Mouse (Mus musculus) intestine, embryonic 14.5 days (tissue): Measurements from ENCODE around the gene Mlf2. TPM values are rescaled to one million over a fixed set of nuclear protein-coding genes. Genes with fewer than 3 reads are reported as not detected.

Source experiments
- ATAC-seq: fragments of 200-750 bp; cut with Nextera tagmentation; replicated peaks from 2 replicates; pipeline ENCODE4 v1.8.0; 2017; ENCODE audit warnings: low read depth, moderate number of reproducible peaks, moderate TSS enrichment, moderate library complexity; ENCODE audit not compliant: low FRiP score, low TSS enrichment
- DNase-seq: peaks from one replicate; pipeline ENCODE4 v3.0.0-alpha.2; 2018; ENCODE audit warnings: low spot score
- H3K27ac ChIP-seq: fragments of 300-500 bp; sonication (generic); 2 replicates; pipeline ENCODE4 v1.5.1; 2014; ENCODE audit warnings: low read depth, mild to moderate bottlenecking, control low read depth
- H3K27me3 ChIP-seq: fragments of 300-500 bp; sonication (generic); replicated peaks from 2 replicates; pipeline ENCODE4 v1.6.1; 2014; ENCODE audit warnings: low read length, control low read depth; ENCODE audit not compliant: control insufficient read depth, insufficient read depth
- H3K36me3 ChIP-seq: fragments of 300-500 bp; sonication (generic); 2 replicates; pipeline ENCODE4 v1.6.1; 2014; ENCODE audit warnings: low read length, control low read depth; ENCODE audit not compliant: control insufficient read depth, insufficient read depth
- H3K4me1 ChIP-seq: fragments of 300-500 bp; sonication (generic); replicated peaks from 2 replicates; pipeline ENCODE4 v1.6.1; 2014; ENCODE audit warnings: low read length, control low read depth, mixed read lengths; ENCODE audit not compliant: control insufficient read depth, insufficient read depth
- H3K4me2 ChIP-seq: fragments of 300-500 bp; sonication (generic); 2 replicates; pipeline ENCODE4 v1.6.1; 2014; ENCODE audit warnings: low read length
- H3K4me3 ChIP-seq: fragments of 300-500 bp; sonication (generic); 2 replicates; pipeline ENCODE4 v1.5.1; 2014; ENCODE audit warnings: low read depth, low read length, control low read depth, mixed read lengths
- H3K9ac ChIP-seq: fragments of 300-500 bp; sonication (generic); 2 replicates; pipeline ENCODE4 v1.6.1; 2014; ENCODE audit warnings: mild to moderate bottlenecking, low read length
- H3K9me3 ChIP-seq: fragments of 300-500 bp; sonication (generic); 2 replicates; pipeline ENCODE4 v1.6.1; 2016; ENCODE audit warnings: low read length, control low read depth; ENCODE audit not compliant: control insufficient read depth
- WGBS: fragments of 180-500 bp; shearing (Covaris S2); extraction: QIAGEN DNeasy Blood & Tissue Kit; methylation state at CpG from one replicate; pipeline ENCODE4 v1.1.7; 2014; 5-methylcytosine and 5-hydroxymethylcytosine counted together
- polyA plus RNA-seq: library from polyadenylated mRNA; unstranded; fragments of >200 nt; fragmentation: Nextera tagmentation; extraction: Ambion mirVana; gene quantifications from 2 replicates; pipeline ENCODE4 v1.2.1, GENCODE M21; 2014

Gene Mlf2
- polyA plus RNA-seq, 1 experiment from 2014 or later: 357 TPM

DNA sequence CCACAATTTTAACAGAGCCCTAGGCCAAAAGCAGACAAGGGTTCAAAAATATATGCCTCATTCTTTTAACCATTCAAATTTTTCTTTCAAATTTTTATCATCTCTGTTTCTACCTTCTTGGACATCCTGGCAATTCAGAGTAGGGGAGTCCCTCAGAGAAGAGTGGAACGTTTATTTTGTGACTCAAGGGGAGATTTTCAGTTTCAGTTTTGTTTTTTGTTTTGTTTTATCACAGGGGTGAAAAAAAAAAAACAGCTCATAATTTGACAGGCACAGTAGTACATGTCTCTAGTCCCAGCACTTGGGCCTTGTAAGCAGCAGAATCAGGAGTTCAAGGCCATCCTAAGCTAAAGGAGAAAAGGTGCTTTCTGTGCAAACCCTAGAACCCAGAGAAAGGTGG, 23.4 kb upstream of the Mlf2 start:
- Histone ChIP-seq H3K27ac (no peak overlapping the region), H3K27me3 (0 out of 2 replicates have a peak, but pooled peaks cover 3% of the 10 kb centered on the region), H3K36me3 (peaks cover 4% of the 10 kb centered on the region; the same call in 1 of the 2 replicates), H3K9me3 (no peaks in the 10 kb centered on the region), H3K4me1 (peaks cover 16% of the 10 kb centered on the region), H3K9ac (no peak overlapping the region), H3K4me2 (no peak overlapping the region), H3K4me3 (no peak overlapping the region)
- WGBS: 94% methylated on average over 1 of the region's 1 CpGs
- ATAC-seq (no peak), DNase-seq (no peak)

DNA sequence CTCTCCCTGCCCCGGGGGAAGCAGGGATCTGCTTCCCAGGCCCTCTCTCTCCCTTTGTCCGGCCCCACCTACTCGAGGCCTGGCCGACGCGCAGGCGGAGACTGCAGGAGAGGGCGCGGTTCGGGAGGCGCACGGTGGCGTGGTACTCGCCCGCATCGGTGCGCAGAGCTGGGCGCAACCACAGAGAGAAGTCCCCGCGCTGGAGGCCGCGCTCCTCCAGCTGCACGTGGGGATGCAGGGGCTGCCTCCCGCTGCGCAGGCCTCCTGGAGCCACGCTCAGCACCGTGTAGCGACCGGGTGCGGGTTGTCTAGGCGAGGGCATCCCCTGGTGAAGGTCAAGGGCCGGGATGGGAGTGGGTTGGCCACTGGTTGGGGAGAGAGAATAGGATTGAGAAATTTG, 21.2 kb upstream of the Mlf2 start:
- WGBS: 3% methylated on average over 32 of the region's 32 CpGs
- Histone ChIP-seq H3K4me2 (peak overlapping the region; percentile 48), H3K4me1 (peaks cover 21% of the 10 kb centered on the region), H3K9me3 (no peaks in the 10 kb centered on the region), H3K27ac (no peak overlapping the region), H3K4me3 (peak overlapping the region; percentile 12), H3K9ac (peak overlapping the region; percentile 20; the same call in 1 of the 2 replicates), H3K27me3 (0 out of 2 replicates have a peak, but pooled peaks cover 3% of the 10 kb centered on the region), H3K36me3 (peaks cover 26% of the 10 kb centered on the region)
- DNase-seq (no peak), ATAC-seq (no peak; the same call in 1 of the 2 replicates)

DNA sequence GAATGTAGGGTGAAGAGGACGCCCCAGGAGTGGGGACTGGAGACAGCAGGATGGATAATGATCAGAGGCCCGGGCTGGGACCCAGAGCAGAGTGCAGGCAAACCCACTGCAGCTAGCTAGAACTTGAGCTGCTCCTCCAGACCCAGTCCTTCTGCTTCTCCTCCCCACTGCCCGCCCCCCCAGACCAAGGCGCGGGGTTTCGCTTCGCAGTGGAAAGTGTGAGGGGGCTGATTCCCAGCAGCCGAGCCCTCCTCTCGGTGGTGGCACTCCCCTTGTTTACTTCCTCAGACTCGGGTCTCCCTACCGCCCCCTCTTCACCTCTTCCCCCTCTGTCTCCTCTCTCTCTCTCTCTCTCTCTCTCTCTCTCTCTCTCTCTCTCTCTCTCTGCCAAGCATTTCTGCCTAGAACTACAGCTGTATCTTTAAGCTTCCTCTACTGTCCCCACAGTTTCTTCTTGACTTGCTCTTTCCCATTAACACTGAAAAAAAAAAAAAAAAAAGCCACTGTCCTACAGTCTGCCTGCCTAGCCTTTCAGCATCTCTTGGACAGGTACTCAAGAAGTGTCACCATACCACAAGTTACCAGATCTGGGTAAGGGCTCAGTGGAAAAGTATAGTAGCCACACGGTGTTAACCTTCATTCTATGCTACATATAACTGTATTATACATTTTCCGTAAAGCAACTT, 19.5 kb upstream of the Mlf2 start, which contains the start of gene Lag3:
Gene Lag3, minus strand, starts transcription at position 173 of the 686 bp plus-strand sequence.
- no peak within 1 kb of the TSS for H3K9ac ChIP-seq
- ATAC-seq (no peak), DNase-seq (no peak)
- H3K4me3 ChIP-seq: no peak within 1 kb of the TSS
- peaks cover 30% of the 10 kb centered on the region for H3K4me1 ChIP-seq
- peaks cover 27% of the 10 kb centered on the region for H3K36me3 ChIP-seq
- H3K9me3 ChIP-seq: no peaks in the 10 kb centered on the region
- no peak within 1 kb of the TSS for H3K27ac ChIP-seq
- H3K4me2 ChIP-seq: peak within 1 kb of the TSS; percentile 21
- 21% methylated on average over 11 of the region's 13 CpGs for WGBS
- H3K27me3 ChIP-seq: 0 out of 2 replicates have a peak, but pooled peaks cover 3% of the 10 kb centered on the region

DNA sequence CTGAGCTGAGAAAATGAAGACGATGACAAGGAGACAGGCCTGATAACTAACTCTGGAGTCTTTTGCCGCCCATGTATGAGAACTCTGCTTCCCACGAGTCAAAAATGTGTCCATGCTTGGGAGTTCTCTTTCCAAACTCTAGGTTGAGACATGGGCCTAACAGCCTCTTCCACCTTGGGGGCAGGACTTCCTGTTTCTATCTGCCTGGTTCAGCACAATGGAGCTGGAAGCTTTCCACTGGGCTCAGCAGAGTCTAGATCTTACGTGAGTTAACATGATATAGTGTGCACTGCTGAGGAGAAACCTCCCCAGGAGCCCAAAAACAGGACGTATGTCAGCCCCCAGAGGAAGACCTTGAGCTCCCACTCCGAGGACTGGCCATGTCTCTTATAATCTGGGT, 18.0 kb upstream of the Mlf2 start:
- peaks cover 31% of the 10 kb centered on the region for H3K4me1 ChIP-seq
- 65% methylated on average over 6 of the region's 6 CpGs for WGBS
- no peak overlapping the region for H3K9ac ChIP-seq
- DNase-seq (no peak), ATAC-seq (no peak)
- no peaks in the 10 kb centered on the region for H3K9me3 ChIP-seq
- H3K27ac ChIP-seq: no peak overlapping the region
- peaks cover 27% of the 10 kb centered on the region for H3K36me3 ChIP-seq
- no peak overlapping the region for H3K4me2 ChIP-seq
- H3K27me3 ChIP-seq: 0 out of 2 replicates have a peak, but pooled peaks cover 3% of the 10 kb centered on the region
- no peak overlapping the region for H3K4me3 ChIP-seq

DNA sequence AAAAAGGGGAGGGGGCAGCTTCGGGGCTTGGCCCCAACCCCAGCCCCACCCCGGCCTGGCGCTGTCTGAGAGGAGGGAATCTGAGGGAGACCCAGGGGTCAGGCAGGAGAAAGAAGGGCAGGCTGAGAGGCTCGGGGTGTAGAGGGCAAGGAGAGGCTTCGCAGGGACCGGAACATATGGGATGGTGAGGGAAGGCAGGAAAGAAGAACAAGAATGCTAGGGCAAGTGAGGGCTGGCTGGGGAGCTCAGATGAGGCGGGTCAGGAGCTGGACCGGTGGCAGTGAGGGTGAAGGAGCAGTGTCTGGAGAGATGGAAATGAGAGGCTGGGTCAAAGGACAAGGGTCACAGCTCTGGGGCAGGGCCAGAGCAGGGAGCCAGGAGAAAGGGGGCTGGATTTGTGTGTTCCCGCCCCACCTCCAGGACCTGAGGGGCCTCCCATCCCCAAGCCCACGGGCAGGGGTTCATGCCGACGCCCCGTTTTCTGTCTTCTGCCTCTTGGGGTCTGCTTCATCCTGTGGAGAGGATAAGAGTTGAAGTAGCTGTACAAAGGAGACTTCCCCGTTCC, 17.4 kb upstream of the Mlf2 start:
- Histone ChIP-seq H3K27ac (no peak overlapping the region), H3K4me1 (peaks cover 37% of the 10 kb centered on the region), H3K36me3 (peaks cover 27% of the 10 kb centered on the region), H3K9ac (no peak overlapping the region), H3K9me3 (no peaks in the 10 kb centered on the region), H3K27me3 (0 out of 2 replicates have a peak, but pooled peaks cover 3% of the 10 kb centered on the region), H3K4me3 (no peak overlapping the region), H3K4me2 (no peak overlapping the region)
- 73% methylated on average over 14 of the region's 14 CpGs for WGBS
- ATAC-seq (no peak), DNase-seq (no peak)

DNA sequence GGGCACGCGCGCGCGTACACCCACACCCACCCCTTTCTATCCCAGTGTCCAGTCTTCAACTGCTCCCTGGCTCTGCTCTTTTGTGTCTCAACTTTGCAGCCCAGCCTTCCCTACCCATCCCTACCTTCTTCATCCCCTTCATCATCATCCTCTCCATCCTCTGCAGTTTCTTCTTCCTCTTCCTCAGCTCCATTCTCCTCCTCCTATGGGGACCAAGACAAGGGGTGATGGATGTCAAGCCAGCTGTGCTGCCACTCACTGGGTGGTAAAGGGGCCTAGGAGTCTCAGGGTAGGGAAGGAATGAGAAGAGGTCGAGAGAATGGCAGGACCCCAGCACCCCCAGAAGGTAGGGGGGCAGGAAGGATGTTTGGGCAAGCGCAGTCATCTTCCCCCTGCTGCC, 16.7 kb upstream of the Mlf2 start:
- Histone ChIP-seq H3K36me3 (peaks cover 27% of the 10 kb centered on the region), H3K4me3 (no peak overlapping the region), H3K9me3 (no peaks in the 10 kb centered on the region), H3K27me3 (0 out of 2 replicates have a peak, but pooled peaks cover 3% of the 10 kb centered on the region), H3K4me2 (no peak overlapping the region), H3K9ac (no peak overlapping the region), H3K27ac (no peak overlapping the region), H3K4me1 (peaks cover 44% of the 10 kb centered on the region)
- no peak for ATAC-seq
- DNase-seq: no peak
- 81% methylated on average over 7 of the region's 7 CpGs for WGBS

DNA sequence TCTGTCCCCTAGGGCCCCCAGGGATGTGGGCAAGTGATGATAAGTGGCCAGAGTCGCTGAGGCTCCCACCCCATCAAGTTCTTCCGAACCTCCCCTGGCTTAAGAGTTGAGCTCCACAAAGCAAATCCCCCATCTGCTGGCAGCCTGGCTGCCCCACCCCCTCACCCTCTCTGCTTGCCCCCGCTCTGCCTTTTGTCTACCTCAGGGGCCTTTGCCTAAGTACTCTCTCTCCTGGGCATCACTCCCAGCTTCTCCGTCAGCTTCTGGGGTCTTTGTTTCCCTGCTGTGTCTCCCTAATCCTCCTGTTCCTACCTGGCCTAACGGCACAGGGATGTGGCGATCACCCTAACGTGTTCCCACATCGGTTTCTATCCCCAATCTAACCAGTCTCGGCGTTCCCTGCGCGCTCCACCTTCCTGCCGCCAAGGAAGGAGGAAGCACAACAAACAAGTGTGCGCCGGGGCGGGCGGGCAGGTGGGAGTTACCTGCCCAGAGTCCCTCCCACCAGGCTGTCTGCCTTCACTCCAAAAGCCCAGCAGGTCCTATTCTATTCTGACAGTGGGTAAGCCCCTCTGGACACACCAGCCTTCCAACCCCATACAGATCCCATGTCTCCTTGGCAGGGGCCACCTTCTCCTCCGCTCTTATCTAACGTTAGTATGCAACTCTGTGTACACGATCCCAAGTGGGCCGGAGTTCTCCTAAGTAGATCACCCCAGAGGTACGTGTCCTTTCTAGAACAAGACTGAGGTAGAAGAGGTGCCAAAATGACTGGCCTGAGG, 15.8 kb upstream of the Mlf2 start:
- WGBS: 21% methylated on average over 22 of the region's 22 CpGs
- 0 out of 2 replicates have a peak, but pooled peaks cover 1% of the 10 kb centered on the region for H3K27me3 ChIP-seq
- H3K4me3 ChIP-seq: peak overlapping the region; percentile 76
- peak overlapping the region; percentile 82 for H3K4me2 ChIP-seq
- 0 out of 2 replicates have a peak overlapping the region, but pooled peaks have one; percentile 18 for H3K27ac ChIP-seq
- ATAC-seq (no peak), DNase-seq (no peak)
- peaks cover 27% of the 10 kb centered on the region for H3K36me3 ChIP-seq
- peaks cover 40% of the 10 kb centered on the region for H3K4me1 ChIP-seq
- H3K9me3 ChIP-seq: no peaks in the 10 kb centered on the region
- peak overlapping the region; percentile 99 for H3K9ac ChIP-seq

DNA sequence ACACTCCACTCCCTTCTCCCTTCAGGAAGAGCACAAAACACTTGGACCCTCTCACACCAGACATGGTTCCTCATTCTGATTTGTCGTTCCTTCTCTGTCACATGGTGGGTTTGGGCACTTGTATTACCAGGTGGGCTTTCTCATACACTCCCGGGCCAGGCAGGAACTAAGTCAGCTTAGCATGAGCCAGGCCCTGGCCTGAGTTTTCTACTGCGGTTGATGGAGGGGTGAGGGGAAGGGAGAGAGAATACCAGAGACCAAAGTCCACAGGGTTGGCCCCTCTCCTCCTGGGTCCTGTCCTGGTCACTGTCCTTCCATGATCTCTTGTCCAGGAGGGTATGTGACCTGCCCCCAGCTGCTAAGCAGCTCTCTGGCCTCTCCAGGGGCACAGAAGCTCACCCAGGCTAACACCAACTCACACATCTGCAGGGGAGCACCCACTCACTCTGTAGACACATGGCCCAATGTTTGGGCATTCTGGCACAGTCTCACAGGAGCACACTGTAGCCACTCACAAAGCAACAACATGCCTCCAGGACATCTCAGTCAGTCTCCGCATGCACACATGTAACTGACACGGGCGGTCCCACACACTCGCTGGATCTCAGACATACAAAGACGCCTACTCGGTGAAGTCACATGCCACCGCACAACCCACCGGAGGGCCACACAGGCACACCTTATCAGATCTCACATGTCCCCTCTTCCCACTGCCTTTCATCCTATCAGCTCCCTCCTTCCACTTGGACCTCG, 15.1 kb upstream of the Mlf2 start:
- WGBS: 3% methylated on average over 12 of the region's 12 CpGs
- Histone ChIP-seq H3K4me3 (peak overlapping the region; percentile 76), H3K4me2 (peak overlapping the region; percentile 82), H3K9me3 (no peaks in the 10 kb centered on the region), H3K4me1 (peaks cover 48% of the 10 kb centered on the region), H3K36me3 (peaks cover 27% of the 10 kb centered on the region), H3K27me3 (no peaks in the 10 kb centered on the region), H3K27ac (peak overlapping the region; percentile 99; the same call in 1 of the 2 replicates), H3K9ac (peak overlapping the region; percentile 99)
- DNase-seq: no peak
- no peak for ATAC-seq
